Mouse (Mus musculus) adrenal gland (tissue): ENCODE results near the gene Olfr460.
"Not testable (repeated sequence)": the region's sequence is repeated elsewhere in the genome, so short reads cannot be mapped to it uniquely, and the experiment has no call there.

Experiments
- intact Hi-C: fragments of 180-260 bp; cut with DNase I; formaldehyde crosslinking; loops from one replicate; pipeline ENCODE4 v1.15.1; 2025
- long read RNA-seq, 2 experiments: library from polyadenylated mRNA; unstranded; transcript quantifications; one replicate each; pipeline ENCODE4 v2.0.0; 2020; ENCODE audit warnings: borderline replicate concordance in 1 of 2; ENCODE audit not compliant: insufficient replicate concordance in 1 of 2

Gene Olfr460
- long read RNA-seq, experiment 1 = 0 reads
- long read RNA-seq, experiment 2 = 0 reads

- intact Hi-C loops = no loop called here
Measured at GRCm38 (mm10) chr6:40569187-40569586, at the start of gene Olfr460. Gene Olfr460 (plus strand): TSS chr6:40569487.

GRCm38 (mm10) chr6:40544690-40545089, 24.6 kb upstream of the Olfr460 start:
- intact Hi-C loops = no loop called here

GRCm38 (mm10) chr6:40554950-40555349, 14.3 kb upstream of the Olfr460 start, which contains the start of gene Olfr461:
Gene Olfr461 (minus strand): TSS chr6:40555050.
- intact Hi-C loops = no loop called here

- intact Hi-C loops = no loop called here
Measured at GRCm38 (mm10) chr6:40573618-40574017, 4.3 kb downstream of the Olfr460 start.

- intact Hi-C loops = no loop called here
Measured at GRCm38 (mm10) chr6:40576305-40576704, 7.0 kb downstream of the Olfr460 start.

- intact Hi-C loops = no loop called here
Measured at GRCm38 (mm10) chr6:40584336-40584735, 15.0 kb downstream of the Olfr460 start.

GRCm38 (mm10) chr6:40585645-40586044, 16.4 kb downstream of the Olfr460 start, which contains the start of gene Clec5a:
Gene Clec5a (minus strand): TSS chr6:40585821.
- intact Hi-C loops = no loop called here

GRCm38 (mm10) chr6:40588346-40588745, 19.1 kb downstream of the Olfr460 start:
- intact Hi-C loops = no loop called here

- intact Hi-C loops = no loop called here
Measured at GRCm38 (mm10) chr6:40594804-40595550, 25.7 kb downstream of the Olfr460 start.

- intact Hi-C loops = not testable (repeated sequence)
Measured at GRCm38 (mm10) chr6:40598546-40598945, 29.3 kb downstream of the Olfr460 start.

GRCm38 (mm10) chr6:40607431-40607830, 38.1 kb downstream of the Olfr460 start:
- intact Hi-C loops = no loop called here

- intact Hi-C loops = loop anchor here (10.0 kb wide), 1 partner anchor 135 kb away; the partner anchor contains the start of gene Ssbp1
Measured at GRCm38 (mm10) chr6:40610244-40610643, 41.0 kb downstream of the Olfr460 start.

GRCm38 (mm10) chr6:40613260-40613852, 44.1 kb downstream of the Olfr460 start, which contains the start of gene Tas2r138:
Gene Tas2r138 (minus strand): TSS chr6:40613310.
- intact Hi-C loops = loop anchor here (10.0 kb wide), 1 partner anchor 139 kb away; the partner anchor contains the start of gene Ssbp1

- intact Hi-C loops = loop anchor here (1.0 to 10.0 kb wide), 3 partner anchors 71 to 224 kb away; partner anchors contain the start of gene Ssbp1
Measured at GRCm38 (mm10) chr6:40617965-40618364, 48.7 kb downstream of the Olfr460 start.
